Mouse (Mus musculus) kidney, adult 11 months (tissue): ENCODE data around the gene Idnk.

Experiments used
- DNase-seq: peaks from one replicate; pipeline ENCODE4 v3.0.0; 2022

The Idnk gene

DNA sequence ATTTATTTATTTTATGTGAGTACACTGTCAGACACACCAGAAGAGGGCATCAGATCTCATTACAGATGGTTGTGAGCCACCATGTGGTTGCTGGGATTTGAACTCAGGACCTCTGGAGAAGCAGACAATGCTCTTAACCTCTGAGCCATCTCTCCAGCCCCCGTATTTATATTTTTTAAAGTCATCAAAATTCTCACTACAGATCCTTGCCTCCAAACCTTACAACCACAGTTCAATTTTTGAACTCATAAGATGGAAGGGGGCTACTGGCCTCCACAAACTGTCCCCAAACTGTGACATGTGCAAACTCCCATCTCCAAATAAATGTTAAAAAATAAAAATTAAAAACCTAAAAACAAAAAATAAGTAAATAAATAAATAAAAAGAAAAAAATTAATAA, 9.7 kb upstream of the Idnk start:
- no peak for DNase-seq

DNA sequence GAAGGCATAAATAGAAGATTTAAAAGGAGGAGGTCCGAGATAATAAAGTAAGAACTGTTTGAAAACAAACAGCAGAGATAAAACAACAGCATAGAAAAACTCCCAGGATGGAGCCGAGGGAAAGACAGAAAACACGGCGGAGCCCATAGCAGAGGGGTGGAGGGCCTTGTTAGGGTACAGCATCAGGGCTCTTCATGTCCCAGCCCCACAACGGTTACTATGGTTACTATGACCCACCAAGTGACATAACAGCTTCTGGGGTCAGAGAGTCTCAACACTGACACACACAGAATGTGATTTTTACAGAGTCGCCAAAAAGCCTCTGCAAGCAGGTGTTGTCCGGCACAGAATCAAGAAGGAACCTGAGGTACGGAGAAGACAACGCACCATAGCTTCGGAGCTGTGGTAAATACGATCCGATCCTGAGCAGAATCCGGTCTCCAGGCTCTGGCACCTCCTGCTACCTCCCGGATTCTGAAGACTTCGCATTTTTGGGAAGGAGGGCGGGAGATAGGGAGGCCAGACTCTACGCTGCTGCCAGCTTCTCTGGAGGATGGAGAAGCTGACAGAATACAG, 9.1 kb upstream of the Idnk start:
- peak; percentile 24 for DNase-seq

DNA sequence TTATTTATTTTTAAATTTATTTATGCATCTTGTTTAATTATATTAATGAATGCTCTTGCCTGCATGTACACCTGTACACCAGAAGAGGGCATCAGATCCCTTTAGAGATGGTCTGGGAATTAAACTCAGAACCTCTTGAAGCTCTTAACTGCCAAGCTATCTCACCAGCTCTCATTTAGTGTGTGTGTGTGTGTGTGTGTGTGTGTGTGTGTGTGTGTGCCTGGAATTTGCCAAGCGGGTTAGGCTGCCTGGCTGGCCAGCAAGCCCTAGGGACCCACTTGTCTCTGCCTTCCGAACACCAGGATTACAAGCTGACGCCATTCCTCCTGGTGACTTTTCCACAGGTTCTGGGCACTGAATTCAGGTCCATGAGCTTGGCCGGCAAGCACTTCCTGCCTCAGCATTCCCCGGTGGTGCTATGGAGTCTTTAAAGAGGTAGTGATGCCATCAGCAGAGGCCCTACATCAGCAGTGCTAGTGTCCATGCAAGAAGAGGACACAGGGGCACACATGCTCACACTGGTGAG, 8.4 kb upstream of the Idnk start:
- no peak for DNase-seq

DNA sequence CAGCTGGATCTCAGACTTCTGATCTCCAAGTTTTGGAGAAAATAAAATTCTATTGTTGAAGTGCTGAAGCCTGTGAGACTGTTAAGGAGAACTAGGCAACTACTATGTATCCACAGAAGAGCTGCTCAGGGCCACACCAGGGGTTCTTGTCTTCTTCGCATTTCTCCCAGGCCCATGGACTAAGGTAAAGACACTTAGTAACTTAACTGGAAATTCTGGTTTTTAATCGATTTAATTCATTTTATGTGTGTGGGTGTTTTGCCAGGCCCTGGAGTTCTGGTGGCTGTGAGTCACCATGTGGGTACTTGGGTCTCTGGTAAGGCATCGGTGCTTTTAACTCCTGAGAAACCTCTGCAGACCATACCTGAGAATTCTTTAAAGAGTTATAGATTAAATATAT, 7.8 kb upstream of the Idnk start:
- no peak for DNase-seq

DNA sequence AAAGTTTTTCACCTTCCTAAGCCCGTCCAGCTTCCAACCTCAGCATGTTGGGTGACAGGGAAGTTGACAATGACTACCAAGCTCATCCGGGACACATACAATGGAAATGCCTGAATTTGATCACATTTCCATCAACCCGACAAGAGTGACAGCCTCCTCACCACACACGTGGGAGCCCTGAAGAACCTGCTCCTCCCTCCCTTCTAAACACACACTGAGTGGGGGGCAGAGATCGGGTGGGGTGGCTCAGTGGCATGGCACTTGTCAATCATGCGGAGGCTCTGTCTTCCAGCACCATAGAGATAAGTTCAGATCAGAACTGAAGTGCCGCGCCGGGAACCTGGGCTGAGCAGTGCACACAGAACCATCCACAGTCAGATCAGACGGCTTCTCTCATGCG, 7.0 kb upstream of the Idnk start:
- DNase-seq: no peak

DNA sequence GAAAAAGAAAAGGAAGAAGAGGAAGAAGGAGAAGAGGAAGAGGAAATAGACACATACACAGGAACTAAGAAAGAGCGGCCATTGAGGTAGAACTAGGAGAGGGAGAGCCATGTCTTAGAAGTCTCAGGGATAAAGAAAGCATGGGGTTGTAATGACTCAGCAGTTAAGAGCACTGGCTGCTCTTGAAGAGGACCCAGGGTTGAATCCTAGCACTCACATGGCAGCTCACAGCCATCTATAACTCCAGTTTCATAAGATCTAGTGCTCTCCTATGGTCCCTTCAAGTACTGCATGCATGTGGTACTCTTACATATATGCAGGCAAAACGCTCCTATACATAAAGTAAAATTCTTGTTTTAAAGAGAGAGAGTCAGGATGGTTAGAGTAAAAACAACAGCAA, 1.4 kb upstream of the Idnk start:
- DNase-seq: no peak

DNA sequence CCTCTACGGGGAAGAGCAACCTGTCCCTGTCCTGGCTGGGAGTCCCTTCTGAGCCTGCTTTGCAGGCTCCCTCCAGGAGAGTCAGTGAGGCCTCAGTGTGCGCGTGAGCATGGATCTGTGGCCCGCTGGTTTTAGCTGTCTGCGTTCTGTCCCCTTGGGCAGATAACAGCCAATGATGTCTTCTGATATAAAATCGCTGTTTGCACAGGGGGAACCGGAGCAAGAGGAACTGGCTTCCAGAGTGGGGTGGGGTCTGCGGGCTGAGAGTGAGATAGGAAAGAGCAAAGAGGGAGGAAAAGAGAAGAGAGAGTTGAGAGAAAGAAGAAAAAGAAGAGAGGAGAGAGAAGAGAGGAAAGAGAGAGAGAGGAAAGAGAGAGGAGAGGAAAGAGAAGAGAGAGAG, 413 bp upstream of the Idnk start:
- no peak for DNase-seq

DNA sequence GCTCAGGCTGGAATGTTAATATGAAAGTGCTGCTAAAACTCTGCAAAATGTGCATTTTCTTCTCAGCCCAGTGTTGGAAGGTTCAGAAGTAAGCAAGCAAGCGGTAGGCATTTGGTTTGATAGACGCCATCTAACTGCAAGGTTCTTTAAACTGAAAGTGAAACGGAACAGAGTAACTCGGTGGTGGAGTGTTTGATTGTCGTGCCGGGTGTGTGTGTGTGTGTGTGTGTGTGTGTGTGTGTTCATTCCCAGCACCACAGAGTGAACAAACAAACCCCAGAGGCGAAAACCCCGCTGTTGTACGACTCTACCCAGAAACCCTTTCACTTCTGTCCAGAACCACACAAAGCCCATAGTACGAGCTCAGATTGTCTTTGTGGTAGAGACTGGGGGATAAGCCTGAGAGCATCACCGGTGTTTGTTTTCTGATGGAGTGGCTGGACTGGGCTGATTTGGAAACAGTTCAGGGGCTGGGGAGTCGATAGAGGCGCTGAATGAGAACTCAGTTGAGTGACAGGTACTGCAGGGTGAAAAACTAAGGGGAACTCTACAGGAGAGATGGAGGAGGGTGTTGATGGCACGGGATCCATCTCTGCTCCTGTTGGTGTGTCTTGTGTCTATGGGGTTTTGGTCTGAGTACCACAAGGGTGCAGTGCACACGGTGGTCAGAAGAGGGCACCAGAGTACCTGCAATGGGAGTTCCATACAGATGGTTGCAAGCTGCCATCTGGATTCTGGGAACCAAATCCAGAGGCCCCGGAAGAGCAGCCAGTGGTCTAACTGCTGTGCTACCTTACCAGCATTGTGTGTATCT, 857 bp downstream of the Idnk start:
- peak; percentile 87 for DNase-seq

DNA sequence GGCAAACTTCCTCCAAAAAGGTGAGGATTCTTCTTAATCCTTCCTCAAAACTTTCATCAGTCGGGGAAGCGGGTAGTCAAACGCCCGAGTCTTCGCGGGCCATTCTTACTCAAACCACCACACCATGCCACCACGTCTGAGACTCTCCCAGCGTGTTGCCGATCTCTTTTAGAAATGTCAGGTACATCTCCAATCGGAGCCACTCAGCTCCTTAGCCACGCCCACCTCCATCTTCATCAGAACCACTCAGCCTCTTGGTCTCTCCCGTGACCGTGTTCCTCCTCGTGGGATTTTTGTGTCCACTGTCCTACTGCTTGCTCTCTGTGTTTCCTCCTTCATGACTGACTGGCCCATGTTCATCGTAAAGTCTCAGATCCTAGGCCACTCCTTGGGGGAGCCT, 3.3 kb downstream of the Idnk start:
- DNase-seq: no peak

DNA sequence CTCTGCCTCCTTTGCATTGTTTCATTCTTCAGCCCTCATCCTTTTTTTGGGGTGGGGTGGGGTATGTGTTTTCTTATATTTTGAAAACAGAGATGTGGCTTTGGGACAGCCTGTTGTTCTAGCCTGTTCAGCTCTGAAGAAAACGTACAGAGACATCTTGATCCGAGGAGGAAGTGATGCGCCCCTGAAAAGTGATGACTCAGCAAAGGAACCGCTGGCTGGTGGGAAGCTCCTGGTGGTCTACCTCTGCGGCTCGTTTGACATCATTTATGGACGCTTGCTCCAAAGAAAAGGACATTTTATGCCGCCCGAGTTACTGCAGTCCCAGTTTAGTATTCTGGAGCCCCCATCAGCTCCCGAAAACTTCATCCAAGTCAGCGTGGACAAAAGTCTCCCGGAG, 5.9 kb downstream of the Idnk start:
- no peak for DNase-seq

DNA sequence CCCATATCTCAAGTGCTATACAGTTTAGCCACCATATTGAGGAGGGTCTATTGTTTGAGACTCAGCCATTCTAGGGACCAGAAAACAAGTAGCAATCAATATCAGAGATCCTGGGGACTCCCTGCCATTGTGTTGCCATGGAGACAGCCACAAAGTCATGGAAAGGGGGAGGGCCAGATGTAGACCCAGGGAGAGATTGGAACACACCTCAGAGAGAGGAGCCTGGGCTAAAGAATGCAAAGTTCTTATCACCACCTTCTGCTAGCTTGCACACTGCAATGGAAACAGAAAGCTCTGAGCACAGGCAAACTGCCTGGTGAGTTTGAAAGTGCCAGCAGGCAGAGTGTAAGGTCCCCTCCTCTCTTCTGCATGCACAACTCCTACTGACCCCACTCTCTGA, 10.7 kb downstream of the Idnk start:
- no peak for DNase-seq

DNA sequence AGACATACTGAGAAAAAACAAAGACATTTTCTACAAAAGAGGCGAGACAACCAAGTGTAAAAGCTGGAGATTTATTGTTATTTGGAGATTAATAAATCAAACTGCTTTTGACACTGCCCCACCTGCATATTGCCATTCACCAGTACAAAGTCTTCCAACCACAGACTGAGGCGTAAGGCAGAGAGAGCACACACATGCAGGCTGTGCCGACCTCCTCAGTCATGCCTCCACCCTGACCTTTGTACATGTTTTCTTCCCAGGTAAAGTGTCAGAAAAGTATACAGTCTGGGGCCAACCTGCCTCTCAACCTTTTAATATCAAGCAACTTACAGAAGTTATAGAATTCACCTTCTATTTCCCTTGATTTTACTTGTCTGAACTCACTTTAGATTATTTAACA, 18.7 kb downstream of the Idnk start:
- no peak for DNase-seq

DNA sequence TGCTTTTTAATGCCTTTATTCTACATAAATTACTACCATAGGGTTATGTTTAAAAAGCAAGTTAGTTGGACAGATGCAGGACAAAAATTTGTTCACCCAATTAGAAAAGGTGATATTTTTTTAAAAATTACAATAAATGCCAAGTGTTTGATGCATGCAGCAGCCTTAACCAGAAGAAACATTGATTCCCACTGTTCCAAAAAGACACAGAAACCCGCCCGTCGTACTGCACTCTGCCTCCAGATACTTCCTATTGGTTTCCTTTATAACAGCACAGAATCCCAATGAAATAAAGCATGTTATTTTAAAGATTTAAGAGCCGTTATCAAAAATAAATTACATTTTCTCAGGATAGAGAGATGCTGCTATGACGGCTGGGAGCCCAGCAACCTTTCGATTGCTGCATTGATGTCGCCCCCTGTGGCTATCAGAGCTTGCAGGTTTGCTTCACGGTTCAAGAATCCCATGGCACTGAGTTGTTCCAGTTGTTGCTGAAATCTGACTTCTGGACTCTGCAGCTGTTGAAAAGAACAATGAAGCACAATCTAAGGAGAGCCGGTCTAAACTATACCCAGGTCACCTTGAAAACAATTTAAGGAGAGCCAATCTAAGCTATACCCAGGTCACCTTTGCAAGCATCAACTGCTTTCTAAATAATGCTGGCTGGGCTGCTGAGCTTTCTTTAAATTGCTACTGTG, 20.2 kb downstream of the Idnk start:
- peak; percentile 99 for DNase-seq

DNA sequence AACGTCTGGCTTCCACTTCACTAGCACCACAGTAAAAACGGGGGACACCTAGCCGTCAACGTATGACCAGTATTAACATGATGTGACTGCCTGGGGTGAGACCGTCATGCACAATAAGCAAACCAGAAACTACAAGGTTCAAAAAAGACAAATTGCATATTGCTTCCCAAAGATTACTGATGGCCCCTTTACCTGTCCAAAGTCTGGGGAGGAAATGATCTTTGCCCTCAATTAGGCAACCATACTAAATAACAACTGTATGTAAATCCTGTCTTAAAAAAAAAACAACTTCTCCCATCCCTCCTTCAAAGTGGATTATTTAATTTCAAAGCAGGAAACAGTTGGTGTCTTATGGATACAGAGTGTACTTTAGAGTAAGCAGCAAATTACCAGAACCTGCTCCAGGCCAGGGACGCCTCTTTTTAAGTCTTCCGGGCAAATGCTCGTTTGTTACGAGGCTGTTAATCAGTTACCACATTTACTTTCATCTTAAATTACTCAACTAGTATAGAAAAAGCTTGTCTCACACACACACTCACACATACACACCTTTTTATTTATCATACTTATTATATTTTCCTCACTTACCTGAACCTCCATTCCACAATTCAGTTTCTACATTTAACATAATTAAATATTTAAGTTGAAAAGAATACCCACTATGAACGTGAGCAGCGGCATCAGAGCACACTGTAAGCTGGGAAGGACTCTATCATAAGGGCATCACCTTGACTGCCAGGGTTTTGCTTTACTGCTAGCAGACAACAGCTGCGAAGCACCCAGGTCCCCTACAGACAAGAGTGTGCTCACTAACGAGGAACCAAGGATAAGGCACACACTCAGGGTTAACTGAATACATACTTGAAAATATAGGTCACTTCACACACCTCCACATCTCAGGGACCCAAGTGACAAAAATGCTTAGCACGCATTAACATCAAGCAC, 24.4 kb downstream of the Idnk start:
- DNase-seq: no peak

DNA sequence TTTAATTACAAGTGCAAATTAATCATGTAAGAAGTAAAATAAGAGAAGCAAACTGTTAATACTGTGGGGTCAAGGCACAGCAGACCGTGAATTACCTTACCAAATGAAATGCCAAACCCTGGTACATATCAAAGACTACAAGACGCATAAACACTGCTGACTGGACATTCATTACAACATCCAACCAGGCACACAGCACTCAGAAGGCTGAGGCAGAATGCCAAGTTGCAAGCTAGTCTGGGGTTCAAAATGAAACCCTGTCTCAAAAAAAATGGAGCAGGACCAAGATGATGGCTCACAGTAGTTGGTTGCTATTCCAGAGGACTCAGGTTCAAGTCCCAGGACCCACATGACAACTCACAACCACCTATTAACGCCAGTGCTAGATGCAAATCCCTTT, 26.7 kb downstream of the Idnk start:
- DNase-seq: no peak

DNA sequence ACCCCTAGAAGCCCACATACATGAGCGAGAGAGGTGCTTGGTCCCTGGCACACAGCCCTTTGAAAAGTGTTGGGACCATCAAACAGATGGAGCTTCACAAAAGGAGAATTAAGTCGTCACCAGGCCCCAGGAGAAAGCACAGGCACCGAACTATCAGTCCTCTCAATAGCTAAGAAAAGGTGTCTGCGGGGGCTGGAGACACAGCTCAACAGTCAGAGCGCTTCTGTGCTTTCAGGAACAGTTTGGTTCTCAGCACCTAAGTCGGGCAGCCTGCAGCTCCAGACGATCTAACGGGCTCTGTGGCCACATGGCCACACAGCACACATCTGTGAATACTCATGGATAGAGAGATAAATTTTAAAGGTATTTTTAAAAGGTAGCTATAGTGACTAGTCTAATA, 28.8 kb downstream of the Idnk start:
- no peak for DNase-seq

DNA sequence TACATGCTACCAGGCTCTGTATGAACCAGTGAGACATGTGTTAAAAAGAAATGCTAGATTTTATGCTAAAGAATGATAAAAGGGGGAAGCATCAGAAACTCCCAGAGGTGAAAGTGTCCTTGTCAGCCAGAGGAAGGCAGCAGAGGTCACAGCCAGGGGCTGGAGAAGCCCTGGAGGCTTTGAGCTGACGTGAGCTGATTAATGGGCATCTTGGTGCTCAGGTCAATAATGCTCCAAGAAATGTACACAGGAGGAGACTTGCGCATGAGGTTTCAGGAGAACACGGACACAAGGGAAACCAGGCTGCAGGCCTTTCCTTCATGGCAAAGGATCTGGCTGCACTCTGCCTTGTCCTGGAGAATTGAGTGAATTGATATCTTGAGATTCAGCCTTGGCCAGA, 30.3 kb downstream of the Idnk start:
- DNase-seq: no peak

DNA sequence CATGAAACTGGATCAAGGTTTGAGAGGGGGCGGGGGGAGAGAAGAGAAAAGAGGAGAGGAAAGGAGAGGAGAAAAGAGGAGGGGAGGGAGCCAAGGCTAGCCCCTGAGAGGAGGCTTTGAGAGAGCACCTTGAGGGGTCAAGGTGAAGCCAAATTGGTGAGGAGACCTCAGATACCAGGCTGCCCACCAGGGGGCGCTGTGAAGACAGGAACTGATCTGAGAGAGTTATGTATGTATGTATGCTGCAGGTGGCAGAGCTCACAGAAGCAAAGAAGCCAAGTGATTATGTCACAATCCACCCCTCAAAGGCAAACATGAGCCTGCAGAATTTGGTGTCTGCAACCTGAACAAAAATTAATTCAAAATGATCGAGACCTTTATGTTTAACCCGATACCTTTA, 31.0 kb downstream of the Idnk start:
- peak; percentile 75 for DNase-seq

DNA sequence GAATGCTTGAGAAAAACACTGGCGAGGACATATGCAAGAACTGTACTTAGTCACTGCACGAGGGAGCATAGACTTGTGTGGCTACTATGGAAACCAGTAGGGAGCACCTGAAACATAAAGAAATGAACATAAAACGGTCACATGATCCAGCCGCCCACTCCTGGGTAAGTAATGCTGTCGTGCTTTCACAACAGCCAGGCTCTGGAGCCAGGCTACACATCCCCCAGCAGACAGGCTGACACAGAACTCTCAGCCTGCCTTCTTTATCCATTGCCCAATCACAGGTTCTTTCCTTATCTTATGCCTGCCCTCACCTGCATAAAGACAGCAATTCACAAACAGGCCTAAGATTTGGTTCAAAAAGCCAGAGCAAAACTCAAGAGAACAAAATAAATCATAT, 32.0 kb downstream of the Idnk start:
- no peak for DNase-seq

DNA sequence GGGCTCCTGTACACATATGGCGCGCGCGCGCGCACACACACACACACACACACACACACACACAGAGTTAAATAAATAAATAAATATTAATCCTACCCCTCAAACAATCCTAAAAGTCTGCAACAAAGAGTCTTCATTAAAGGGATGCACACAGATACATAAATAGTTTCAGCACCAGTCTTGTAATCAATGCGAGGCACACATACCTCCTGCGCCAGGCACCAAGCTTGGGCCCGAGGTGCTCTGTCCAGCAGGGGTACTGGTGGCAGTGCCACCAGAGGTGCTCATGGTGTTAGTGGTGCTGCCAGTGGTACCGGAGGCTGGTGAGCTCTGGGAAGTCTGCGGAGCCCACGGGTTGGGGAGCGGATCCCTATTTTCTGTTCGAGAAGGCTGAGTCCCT, 34.1 kb downstream of the Idnk start:
- DNase-seq: no peak

DNA sequence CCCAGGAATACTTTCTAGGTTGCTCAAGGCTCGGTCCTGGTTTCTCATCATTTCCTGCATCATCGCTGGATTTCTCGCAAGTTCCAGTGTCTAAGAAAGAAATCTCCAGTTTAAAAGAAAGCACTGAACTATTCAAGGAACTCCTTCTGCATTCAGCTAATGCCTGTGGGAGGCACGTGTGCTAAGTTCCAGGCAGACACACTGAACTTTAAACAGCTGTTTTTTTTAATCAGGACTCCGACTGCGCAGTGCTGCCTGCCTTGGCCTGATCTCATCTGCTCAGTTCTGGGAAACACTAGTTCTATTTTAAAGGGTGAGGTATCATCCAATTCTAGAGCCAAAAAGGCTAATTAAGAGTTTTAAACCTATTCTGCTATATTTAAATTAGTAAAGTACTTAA, 34.7 kb downstream of the Idnk start:
- DNase-seq: no peak

DNA sequence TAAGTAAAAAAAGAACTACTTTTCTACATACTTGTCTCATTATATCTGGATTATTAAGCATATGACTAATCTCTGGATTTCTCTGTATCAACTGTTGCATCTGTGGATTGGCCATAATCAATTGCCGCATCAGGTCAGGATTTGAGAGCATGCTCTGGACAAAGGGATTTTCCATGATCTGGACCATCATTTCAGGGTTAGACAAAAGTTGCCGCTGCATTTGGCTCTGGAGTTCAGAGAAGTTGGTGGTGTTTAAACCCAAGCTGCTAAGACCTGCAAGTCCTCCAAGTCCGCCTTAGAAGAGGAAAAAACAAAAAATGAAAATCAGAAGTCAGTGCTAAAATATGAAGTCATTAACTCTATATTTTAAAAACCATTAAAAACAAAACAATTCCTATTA, 35.8 kb downstream of the Idnk start:
- DNase-seq: no peak

DNA sequence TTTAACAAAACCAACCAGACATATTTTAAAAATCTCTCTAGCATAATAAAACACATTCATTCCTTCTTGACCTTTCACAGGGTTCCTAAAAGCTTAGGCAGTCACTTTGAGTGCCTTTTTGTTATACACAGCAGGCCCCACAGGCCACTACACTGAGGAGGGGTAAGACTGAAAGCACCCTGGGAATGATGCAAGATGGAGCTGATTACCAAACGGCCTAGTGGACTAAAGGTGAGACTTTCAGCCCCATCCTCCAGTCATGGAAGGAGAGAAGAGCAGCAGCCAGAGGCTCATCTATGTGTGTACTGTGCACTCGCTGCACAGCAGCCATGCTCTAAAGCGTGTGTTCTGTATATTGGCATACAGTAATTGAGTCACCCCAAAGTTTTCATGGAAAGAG, 37.5 kb downstream of the Idnk start:
- DNase-seq: no peak
